Mouse (Mus musculus) heart, embryonic 14.5 days (tissue): ENCODE data around the gene Prn. TPM values are rescaled to one million over a fixed set of nuclear protein-coding genes. Genes with fewer than 3 reads are reported as not detected.

Experiments used
- ATAC-seq: fragments of 200-750 bp; cut with Nextera tagmentation; 2 replicates; pipeline ENCODE4 v1.8.0; 2017; ENCODE audit warnings: low read depth, moderate TSS enrichment; ENCODE audit not compliant: insufficient number of reproducible peaks, insufficient read depth, low FRiP score
- H3K27ac ChIP-seq, 2 experiments: fragments of 200-500 bp in 1 of 2; fragments of 300-500 bp in 1 of 2; sonication (generic) in 1 of 2; replicated peaks in 1 of 2; 2 replicates each; pipeline ENCODE4 v1.5.1; 2012 to 2014; ENCODE audit warnings: low read depth in 2 of 2, low read length in 2 of 2, control low read depth in 1 of 2, mild to moderate bottlenecking in 1 of 2, mixed read lengths in 1 of 2; ENCODE audit not compliant: control insufficient read depth in 1 of 2, insufficient read depth in 1 of 2
- H3K27me3 ChIP-seq: fragments of 300-500 bp; sonication (generic); 2 replicates; pipeline ENCODE4 v1.6.1; 2014; ENCODE audit warnings: mild to moderate bottlenecking, low read length, control low read depth; ENCODE audit not compliant: control insufficient read depth, insufficient read depth
- H3K36me3 ChIP-seq: fragments of 300-500 bp; sonication (generic); 2 replicates; pipeline ENCODE4 v1.6.1; 2014; ENCODE audit warnings: mild to moderate bottlenecking, control low read depth, low read length, mixed read lengths; ENCODE audit not compliant: control insufficient read depth, insufficient read depth
- H3K4me1 ChIP-seq, 2 experiments: fragments of 200-500 bp in 1 of 2; fragments of 300-500 bp in 1 of 2; sonication (generic) in 1 of 2; 2 replicates each; pipeline ENCODE4 v1.6.1; 2012 to 2014; ENCODE audit warnings: low read length in 2 of 2, control low read depth in 1 of 2, mixed read lengths in 1 of 2; ENCODE audit not compliant: control insufficient read depth in 2 of 2, insufficient read depth in 2 of 2
- H3K4me2 ChIP-seq: fragments of 300-500 bp; sonication (generic); 2 replicates; pipeline ENCODE4 v1.6.1; 2014; ENCODE audit warnings: mild to moderate bottlenecking, low read length
- H3K4me3 ChIP-seq, 2 experiments: fragments of 200-500 bp in 1 of 2; fragments of 300-500 bp in 1 of 2; sonication (generic) in 1 of 2; 2 replicates each; pipeline ENCODE4 v1.5.1; 2012 to 2014; ENCODE audit warnings: low read length in 2 of 2, mild to moderate bottlenecking in 2 of 2, control low read depth in 1 of 2, low read depth in 1 of 2, moderate library complexity in 1 of 2; ENCODE audit not compliant: control insufficient read depth in 1 of 2, insufficient read depth in 1 of 2
- H3K9ac ChIP-seq: fragments of 300-500 bp; sonication (generic); 2 replicates; pipeline ENCODE4 v1.6.1; 2014; ENCODE audit warnings: mild to moderate bottlenecking, low read length
- H3K9me3 ChIP-seq: fragments of 300-500 bp; sonication (generic); 2 replicates; pipeline ENCODE4 v1.6.1; 2016; ENCODE audit warnings: low read length, control low read depth; ENCODE audit not compliant: control insufficient read depth
- WGBS: fragments of 180-500 bp; shearing (Covaris S2); extraction: QIAGEN DNeasy Blood & Tissue Kit; methylation state at CpG from one replicate; pipeline ENCODE4 v1.1.7; 2014; 5-methylcytosine and 5-hydroxymethylcytosine counted together
- polyA plus RNA-seq: library from polyadenylated mRNA; unstranded; fragments of >200 nt; fragmentation: Nextera tagmentation; extraction: Ambion mirVana; gene quantifications from 2 replicates; pipeline ENCODE4 v1.2.1, GENCODE M21; 2014

Gene Prn
- polyA plus RNA-seq, 1 experiment from 2014 or later, result not detected

DNA sequence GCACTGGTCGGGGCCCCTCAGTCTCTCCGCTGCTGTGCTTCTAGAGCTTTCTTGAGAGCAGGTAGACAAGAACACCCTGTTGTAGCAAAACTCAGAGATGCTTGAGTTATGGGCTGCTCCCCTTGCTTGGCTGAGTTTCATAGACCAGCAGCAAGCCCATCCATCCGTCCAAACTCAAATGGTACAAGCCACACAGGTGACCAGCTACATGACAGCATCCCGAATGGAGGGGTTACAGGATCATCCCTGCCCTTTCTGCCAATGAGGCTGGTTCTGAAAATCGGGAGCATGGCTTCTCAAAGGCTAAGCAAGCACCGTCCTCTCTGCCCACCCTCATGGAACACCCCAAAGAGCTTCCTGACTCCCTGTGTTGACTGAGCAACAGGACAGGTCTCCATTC is 85.2 kb downstream of the Prn start:
- Histone ChIP-seq H3K27me3 (no peaks in the 10 kb centered on the region), H3K4me1 (peaks cover 15 to 21% of the 10 kb centered on the region in 2 experiments), H3K9ac (no peak overlapping the region), H3K4me2 (no peak overlapping the region), H3K27ac (no peak overlapping the region), H3K9me3 (no peaks in the 10 kb centered on the region), H3K4me3 (no peak overlapping the region), H3K36me3 (peaks cover 4% of the 10 kb centered on the region; the same call in 1 of the 2 replicates)
- ATAC-seq, result no peak
- 85% methylated on average over 6 of the region's 6 CpGs for WGBS

DNA sequence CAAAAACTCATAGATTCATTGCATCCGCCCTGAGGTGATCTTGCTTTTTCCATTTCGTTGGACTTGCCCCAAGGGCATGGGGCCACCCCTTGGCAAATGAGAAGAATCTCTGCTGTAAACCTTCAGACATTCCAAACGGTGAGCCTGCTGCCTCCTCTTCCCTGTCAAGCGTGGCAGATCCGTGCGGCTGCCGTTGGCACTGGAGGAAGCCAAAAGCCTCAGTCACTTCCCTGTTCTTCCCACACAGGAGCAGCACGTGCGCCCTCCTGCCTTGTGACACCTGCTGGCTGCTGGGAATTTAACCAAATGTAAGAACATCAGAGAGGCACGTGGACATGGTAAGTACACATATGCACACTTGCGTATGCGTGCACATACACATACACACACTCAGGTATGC is 86.0 kb downstream of the Prn start:
- no peak for ATAC-seq
- H3K4me2 ChIP-seq, result no peak overlapping the region
- no peak overlapping the region for H3K9ac ChIP-seq
- no peaks in the 10 kb centered on the region for H3K27me3 ChIP-seq
- H3K4me3 ChIP-seq, result no peak overlapping the region
- H3K4me1 ChIP-seq, result peaks cover 15 to 21% of the 10 kb centered on the region in 2 experiments
- H3K9me3 ChIP-seq, result no peaks in the 10 kb centered on the region
- WGBS, result 89% methylated on average over 12 of the region's 12 CpGs
- peaks cover 4% of the 10 kb centered on the region; the same call in 1 of the 2 replicates for H3K36me3 ChIP-seq
- H3K27ac ChIP-seq, result no peak overlapping the region

DNA sequence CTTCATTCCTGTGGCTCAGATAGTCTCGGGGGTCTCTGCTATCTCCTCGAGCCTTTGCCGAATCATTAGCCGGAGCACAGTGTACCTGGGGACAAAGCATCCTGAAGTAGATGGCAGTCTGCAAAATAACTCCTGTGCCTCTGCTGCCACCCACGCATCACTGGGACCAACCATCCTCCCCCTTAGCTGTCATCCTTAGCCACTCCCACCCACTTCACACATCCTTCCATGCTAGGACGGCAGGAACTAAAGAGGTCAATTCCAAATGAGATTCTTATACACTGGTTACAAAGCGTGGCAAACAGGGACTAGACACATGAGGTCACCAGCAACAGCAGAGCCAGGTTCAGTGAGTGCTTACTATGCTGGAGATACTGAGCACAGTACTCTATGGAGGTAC is 86.6 kb downstream of the Prn start:
- no peaks in the 10 kb centered on the region for H3K27me3 ChIP-seq
- H3K4me1 ChIP-seq, result peaks cover 15 to 19% of the 10 kb centered on the region in 2 experiments
- no peak overlapping the region for H3K27ac ChIP-seq
- ATAC-seq, result no peak
- 71% methylated on average over 7 of the region's 7 CpGs for WGBS
- no peaks in the 10 kb centered on the region for H3K9me3 ChIP-seq
- no peak overlapping the region for H3K9ac ChIP-seq
- H3K4me2 ChIP-seq, result no peak overlapping the region
- peaks cover 7% of the 10 kb centered on the region; the same call in 1 of the 2 replicates for H3K36me3 ChIP-seq
- no peak overlapping the region for H3K4me3 ChIP-seq

DNA sequence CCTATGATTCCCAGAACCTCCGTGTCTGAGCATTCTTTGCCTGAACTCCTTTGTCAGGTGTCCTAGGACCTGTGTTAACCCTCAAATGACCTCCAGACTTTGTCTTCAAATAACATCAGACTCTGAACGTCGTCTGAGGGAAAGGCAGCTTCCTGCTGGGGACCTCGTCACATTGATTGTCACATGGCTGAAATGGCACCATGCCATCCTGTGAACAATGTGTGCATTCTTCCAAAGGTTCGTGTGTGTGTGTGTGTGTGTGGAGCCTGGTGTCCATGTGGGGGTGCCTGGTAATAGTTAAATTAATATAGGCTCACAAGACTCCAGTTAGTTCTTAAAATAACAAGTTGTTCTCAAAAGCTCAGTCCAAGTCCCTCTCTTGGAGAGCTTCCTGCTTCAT is 87.6 kb downstream of the Prn start:
- peaks cover 11% of the 10 kb centered on the region; the same call in 1 of the 2 replicates for H3K36me3 ChIP-seq
- H3K9me3 ChIP-seq, result no peaks in the 10 kb centered on the region
- H3K4me1 ChIP-seq, result peaks cover 13 to 17% of the 10 kb centered on the region in 2 experiments
- no peaks in the 10 kb centered on the region for H3K27me3 ChIP-seq
- H3K27ac ChIP-seq, result no peak overlapping the region
- no peak overlapping the region for H3K4me2 ChIP-seq
- no peak for ATAC-seq
- no peak overlapping the region for H3K4me3 ChIP-seq
- H3K9ac ChIP-seq, result no peak overlapping the region
- 25% methylated on average over 5 of the region's 5 CpGs for WGBS

DNA sequence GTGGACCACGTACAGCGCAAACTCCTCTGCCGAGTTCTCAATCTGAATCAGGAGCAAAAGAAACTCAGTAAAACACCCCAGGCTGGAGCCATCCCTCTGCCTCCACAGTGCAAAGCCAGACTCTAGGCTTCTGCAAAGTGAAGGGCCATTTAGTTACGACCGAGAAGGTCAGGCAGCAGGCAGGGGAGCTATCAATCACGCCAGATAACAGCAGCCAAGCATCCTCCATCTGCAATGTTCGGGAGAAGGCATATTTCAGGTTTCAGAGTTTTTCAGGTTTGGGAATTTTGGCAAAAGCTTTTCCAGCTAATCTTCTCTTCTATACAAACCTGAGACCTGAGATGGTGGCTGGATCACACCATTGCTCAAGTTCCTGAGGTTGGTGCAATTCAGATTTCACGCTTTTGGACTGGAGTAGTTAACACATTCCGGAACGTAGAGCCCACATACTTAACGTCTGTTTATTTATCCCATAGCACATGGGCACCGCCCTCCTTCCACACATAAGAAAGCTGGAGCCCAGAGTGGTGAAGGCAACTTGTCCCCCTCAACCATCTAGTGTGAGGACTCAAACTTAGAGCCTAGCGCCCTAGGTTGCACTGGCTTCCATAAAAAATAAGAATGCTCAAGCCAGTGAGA is 92.1 kb downstream of the Prn start:
- peaks cover 6% of the 10 kb centered on the region; the same call in 1 of the 2 replicates for H3K36me3 ChIP-seq
- H3K27ac ChIP-seq, result no peak overlapping the region
- H3K4me2 ChIP-seq, result no peak overlapping the region
- no peak for ATAC-seq
- no peak overlapping the region for H3K9ac ChIP-seq
- 62% methylated on average over 13 of the region's 13 CpGs for WGBS
- no peaks in the 10 kb centered on the region for H3K27me3 ChIP-seq
- H3K4me1 ChIP-seq, result peaks cover 11 to 18% of the 10 kb centered on the region in 2 experiments; a peak in 3 of 4 replicates
- no peak overlapping the region for H3K4me3 ChIP-seq
- no peaks in the 10 kb centered on the region for H3K9me3 ChIP-seq

DNA sequence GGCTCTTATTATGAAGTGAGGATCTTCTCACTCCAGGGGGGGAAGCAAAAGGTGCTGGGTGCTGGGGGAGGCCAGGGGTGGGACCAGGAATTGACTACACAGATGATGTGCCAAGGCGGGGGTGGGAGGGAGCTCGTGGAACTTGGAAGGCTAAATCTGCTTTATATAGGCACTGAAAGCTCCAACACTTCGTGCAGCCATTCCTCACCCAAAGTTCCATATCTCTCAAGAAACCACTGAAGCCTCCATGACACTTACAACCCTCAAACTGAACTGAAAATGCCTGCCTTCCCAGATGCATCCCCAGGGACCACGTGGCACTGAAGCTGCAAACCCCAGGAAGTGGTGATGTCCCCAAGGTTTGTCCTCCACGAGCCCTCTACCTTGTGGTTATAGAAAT is 94.2 kb downstream of the Prn start:
- no peak for ATAC-seq
- Histone ChIP-seq H3K36me3 (peaks cover 11% of the 10 kb centered on the region; the same call in 1 of the 2 replicates), H3K9ac (no peak overlapping the region), H3K27ac (no peak overlapping the region), H3K9me3 (no peaks in the 10 kb centered on the region), H3K4me3 (no peak overlapping the region), H3K27me3 (no peaks in the 10 kb centered on the region), H3K4me1 (peaks cover 11 to 15% of the 10 kb centered on the region in 2 experiments; a peak in 3 of 4 replicates), H3K4me2 (no peak overlapping the region)
- 74% methylated on average over 5 of the region's 5 CpGs for WGBS

DNA sequence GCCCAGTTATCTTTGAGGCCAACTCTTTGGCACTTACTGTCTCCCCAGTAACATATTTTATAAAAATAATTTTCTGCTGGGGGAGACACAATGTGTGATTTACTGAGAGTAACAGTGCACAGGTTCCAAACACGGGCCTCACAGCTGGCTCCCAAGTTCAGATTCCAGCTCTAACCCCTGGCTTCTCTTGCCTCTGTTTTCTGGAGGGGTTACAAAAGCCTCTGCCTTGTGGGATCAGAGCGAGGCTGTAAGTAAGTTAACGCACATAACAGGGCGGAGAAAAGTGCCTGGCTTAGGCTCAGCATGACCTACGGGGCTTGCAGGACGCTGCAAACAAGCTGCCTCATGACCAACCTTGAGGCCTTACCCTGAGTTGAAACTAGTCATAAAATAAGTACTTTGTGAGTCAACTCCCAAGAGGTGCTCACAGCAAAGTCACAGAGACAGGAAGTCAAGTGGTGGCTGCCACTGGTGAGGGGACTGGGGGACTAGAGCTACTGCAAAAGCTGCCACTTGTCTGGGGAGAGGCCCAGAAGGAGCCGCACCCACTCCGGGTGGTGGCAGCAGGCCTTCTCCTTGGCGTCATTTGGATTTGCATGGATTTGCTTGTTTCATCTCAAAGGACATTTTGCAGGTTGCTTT is 94.9 kb downstream of the Prn start:
- Histone ChIP-seq H3K4me3 (no peak overlapping the region), H3K4me1 (peaks cover 11 to 15% of the 10 kb centered on the region in 2 experiments; a peak in 3 of 4 replicates), H3K4me2 (no peak overlapping the region), H3K27ac (no peak overlapping the region), H3K9me3 (no peaks in the 10 kb centered on the region), H3K27me3 (no peaks in the 10 kb centered on the region), H3K36me3 (peaks cover 14% of the 10 kb centered on the region; the same call in 1 of the 2 replicates), H3K9ac (no peak overlapping the region)
- ATAC-seq, result no peak
- WGBS, result 84% methylated on average over 9 of the region's 9 CpGs
